Mouse (Mus musculus) right cerebral cortex, postnatal 10 days (tissue): Measurements from ENCODE around the gene Abl2.

Experiments
- DNase-seq, 2 experiments: peaks; one replicate each; pipeline ENCODE4 v3.0.0; 2021; ENCODE audit warnings: low spot score in 2 of 2

Gene Abl2

GRCm38 (mm10) chr1:156584175-156584574, 25.6 kb downstream of the Abl2 start:
- no peak for DNase-seq

- DNase-seq: no peak
Measured at GRCm38 (mm10) chr1:156585512-156585911, 26.9 kb downstream of the Abl2 start.

- DNase-seq: no peak
Measured at GRCm38 (mm10) chr1:156589811-156590305, 31.3 kb downstream of the Abl2 start.

- DNase-seq: no peak
Measured at GRCm38 (mm10) chr1:156590357-156590756, 31.8 kb downstream of the Abl2 start.

GRCm38 (mm10) chr1:156593267-156593666, 34.7 kb downstream of the Abl2 start:
- no peak for DNase-seq

- no peak for DNase-seq
Measured at GRCm38 (mm10) chr1:156597089-156597488, 38.5 kb downstream of the Abl2 start.

GRCm38 (mm10) chr1:156602545-156602944, 44.0 kb downstream of the Abl2 start:
- DNase-seq: peak in 1 of 2 experiments; percentile 1

GRCm38 (mm10) chr1:156605094-156605866, 46.7 kb downstream of the Abl2 start:
- no peak for DNase-seq

GRCm38 (mm10) chr1:156605940-156606339, 47.4 kb downstream of the Abl2 start:
- DNase-seq: no peak

- DNase-seq: no peak
Measured at GRCm38 (mm10) chr1:156608496-156608895, 49.9 kb downstream of the Abl2 start.

GRCm38 (mm10) chr1:156610257-156610656, 51.7 kb downstream of the Abl2 start:
- DNase-seq: no peak

GRCm38 (mm10) chr1:156613855-156614530, 55.4 kb downstream of the Abl2 start:
- DNase-seq: peak; percentile 39 to 68

GRCm38 (mm10) chr1:156614710-156615109, 56.1 kb downstream of the Abl2 start:
- peak in 1 of 2 experiments; percentile 15 for DNase-seq

GRCm38 (mm10) chr1:156615381-156616133, 57.0 kb downstream of the Abl2 start:
- DNase-seq: peak in 1 of 2 experiments; percentile 58

GRCm38 (mm10) chr1:156616989-156617598, 58.5 kb downstream of the Abl2 start:
- peak in 1 of 2 experiments; percentile 21 for DNase-seq

- DNase-seq: peak in 1 of 2 experiments; percentile 4
Measured at GRCm38 (mm10) chr1:156617811-156618210, 59.2 kb downstream of the Abl2 start.

GRCm38 (mm10) chr1:156620292-156620909, 61.8 kb downstream of the Abl2 start:
- peak in 1 of 2 experiments; percentile 10 for DNase-seq

- peak in 1 of 2 experiments; percentile 19 for DNase-seq
Measured at GRCm38 (mm10) chr1:156620951-156621350, 62.4 kb downstream of the Abl2 start.

GRCm38 (mm10) chr1:156624231-156624630, 65.6 kb downstream of the Abl2 start:
- DNase-seq: peak in 1 of 2 experiments; percentile 4

GRCm38 (mm10) chr1:156626729-156627128, 68.1 kb downstream of the Abl2 start:
- DNase-seq: no peak

- DNase-seq: no peak
Measured at GRCm38 (mm10) chr1:156629984-156630383, 71.4 kb downstream of the Abl2 start.
